Mouse (Mus musculus) thymus, adult 2 months (tissue): ENCODE data around the gene Mfap2.

Experiments used
- CTCF ChIP-seq: fragments of 200-500 bp; IDR thresholded peaks from 2 replicates; pipeline ENCODE4 v1.5.1; 2012; ENCODE audit warnings: mild to moderate bottlenecking, control low read depth, low read length, moderate library complexity, borderline replicate concordance; ENCODE audit not compliant: control insufficient read depth, poor library complexity, insufficient read depth; ENCODE audit errors: extremely low read depth
- POLR2A ChIP-seq: fragments of 200-500 bp; IDR thresholded peaks from 2 replicates; pipeline ENCODE4 v1.6.1; 2012; ENCODE audit warnings: mild to moderate bottlenecking, low read length, control low read depth, moderate library complexity; ENCODE audit not compliant: control insufficient read depth, poor library complexity, insufficient read depth; ENCODE audit errors: extremely low read depth

GRCm38 (mm10) chr4:141020811-141021613 lies 10.8 kb downstream of the Mfap2 start:
- no peak for TF ChIP-seq CTCF
- no peak for TF ChIP-seq POLR2A
